Mouse (Mus musculus): ENCODE measurements around the gene Top3a. TPM values are rescaled to one million over a fixed set of nuclear protein-coding genes. Genes with fewer than 3 reads are reported as not detected.
A peak's percentile ranks its signal among the peaks of the same experiment; 100 is the strongest.

The Top3a gene
- polyA plus RNA-seq, 1 experiment from 2014 or later: 13.5 TPM

GRCm38 (mm10) chr11:60775578-60775977, 1.6 kb downstream of the Top3a start:
- no peak for DNase-seq (ENCODE audit: low spot score)

DNA sequence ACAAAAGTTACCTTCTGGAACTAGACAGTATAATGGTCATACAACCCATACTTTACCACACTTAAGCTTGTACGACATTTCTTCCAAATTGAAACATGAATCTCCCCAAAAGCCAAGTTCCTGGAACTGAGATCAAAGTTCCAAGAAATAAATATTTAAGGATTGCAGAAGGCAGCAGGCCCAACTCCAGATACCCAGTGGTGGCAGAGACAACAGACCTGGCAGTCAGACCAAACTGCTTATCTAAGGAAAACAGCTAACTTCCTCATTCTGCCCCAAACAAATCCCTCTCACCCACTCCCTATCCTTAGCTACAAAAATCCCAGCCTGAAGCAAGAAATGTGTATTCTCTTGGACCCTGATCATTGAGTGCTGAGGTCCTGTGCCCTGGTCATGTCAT, 2.3 kb downstream of the Top3a start:
- no peak for DNase-seq (ENCODE audit: low spot score)

GRCm38 (mm10) chr11:60774158-60774689, 2.9 kb downstream of the Top3a start:
- DNase-seq (ENCODE audit: low spot score): no peak

GRCm38 (mm10) chr11:60772161-60772560, 5.0 kb downstream of the Top3a start:
- no peak for DNase-seq (ENCODE audit: low spot score)

DNA sequence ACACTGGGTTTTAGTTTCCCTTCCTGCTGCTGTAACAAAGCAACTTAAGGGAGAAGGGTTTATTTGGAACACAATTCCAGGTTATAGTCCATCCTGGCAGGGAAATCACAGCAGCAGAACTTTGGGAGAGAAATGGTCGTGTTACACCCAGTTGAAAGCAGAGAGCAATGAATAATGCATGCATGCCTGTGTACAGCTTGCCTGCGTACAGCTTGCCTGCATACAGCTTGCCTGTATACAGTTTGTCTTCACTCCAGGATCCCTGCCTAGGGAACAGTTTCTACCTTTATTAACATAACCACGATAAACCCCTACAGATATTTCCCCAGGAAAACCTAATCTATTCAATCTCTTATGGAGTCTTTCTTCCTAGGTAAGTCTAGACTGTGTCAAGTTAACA, 6.4 kb downstream of the Top3a start:
- DNase-seq (ENCODE audit: low spot score): no peak

DNA sequence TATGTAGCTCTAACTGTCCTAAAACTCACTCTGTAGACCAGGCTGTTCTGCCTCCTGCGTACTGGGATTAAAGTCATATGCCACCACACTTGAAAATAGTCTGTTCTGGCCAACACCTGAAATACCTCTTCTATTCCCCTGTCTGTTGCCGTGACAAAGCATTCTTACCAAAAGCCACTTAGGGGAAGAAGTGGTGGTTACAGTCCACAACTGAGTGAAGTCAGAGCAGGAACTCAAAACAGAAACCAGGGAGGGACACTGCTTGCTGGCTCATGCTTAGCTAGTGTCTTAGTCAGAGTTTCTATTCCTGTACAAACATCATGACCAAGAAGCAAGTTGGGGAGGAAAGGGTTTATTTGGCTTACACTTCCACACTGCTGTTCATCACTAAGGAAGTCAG, 7.8 kb downstream of the Top3a start:
- no peak for DNase-seq (ENCODE audit: low spot score)

GRCm38 (mm10) chr11:60766969-60767368, 10.2 kb downstream of the Top3a start:
- no peak for DNase-seq (ENCODE audit: low spot score)

GRCm38 (mm10) chr11:60761681-60762080, 15.5 kb downstream of the Top3a start:
- DNase-seq (ENCODE audit: low spot score): no peak

DNA sequence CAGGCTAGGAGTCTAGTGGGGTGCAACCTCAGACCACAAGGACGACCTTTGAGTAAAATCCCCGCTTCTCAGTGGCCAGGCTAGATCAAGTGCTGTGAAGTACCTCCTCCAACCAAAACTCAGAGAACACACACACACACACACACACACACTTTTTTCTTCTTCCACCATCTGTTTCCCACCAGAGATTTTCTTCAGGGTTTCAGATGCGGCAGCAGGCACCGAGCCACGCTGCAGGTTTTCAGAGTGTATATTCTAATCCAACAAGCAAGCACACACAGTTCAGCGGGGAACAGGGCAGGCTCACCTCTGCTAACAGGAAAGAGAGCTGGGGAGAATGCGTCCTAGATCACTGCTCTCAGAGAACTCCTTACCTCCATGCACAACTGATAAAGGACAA, 21.6 kb downstream of the Top3a start:
- no peak for DNase-seq (ENCODE audit: low spot score)

DNA sequence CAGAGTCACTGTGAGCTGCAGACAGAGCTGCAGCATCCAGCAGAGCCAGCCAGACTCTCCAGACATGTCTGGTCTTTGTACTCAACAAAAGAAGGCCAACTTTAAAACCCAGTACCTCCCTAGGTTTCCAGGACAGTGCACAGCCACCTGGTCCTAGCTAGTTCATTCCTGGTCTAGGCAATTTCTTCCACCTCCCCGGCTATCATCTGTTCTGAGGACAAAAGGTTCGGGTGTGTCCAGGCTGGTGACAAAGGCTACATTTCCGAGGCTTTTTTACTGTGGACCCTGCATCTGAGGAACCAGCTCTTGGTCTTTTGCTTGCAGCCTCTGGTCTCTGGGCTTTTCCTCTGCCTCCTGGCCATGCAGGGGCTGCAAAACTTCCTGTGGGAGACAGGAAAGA, 36.8 kb downstream of the Top3a start:
- no peak for DNase-seq (ENCODE audit: low spot score)

DNA sequence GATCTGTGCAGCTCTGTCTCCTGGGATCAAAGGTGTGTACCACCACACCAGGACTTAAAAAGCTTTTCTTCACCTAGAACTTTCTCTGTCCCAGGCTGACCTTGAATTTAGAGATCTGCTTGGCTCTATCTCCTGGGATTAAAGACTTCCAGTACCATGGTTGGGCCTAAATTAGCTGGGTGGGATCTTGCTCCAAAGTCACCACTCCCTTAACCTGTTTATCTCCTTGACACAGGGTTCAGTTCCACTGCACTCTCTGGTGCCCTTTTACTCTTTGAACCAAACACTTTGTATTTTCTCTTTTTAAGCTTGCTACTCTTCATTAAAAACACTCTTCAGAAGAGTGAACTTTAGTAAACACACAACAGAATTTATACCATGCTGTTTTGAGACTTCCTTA, 39.7 kb downstream of the Top3a start:
- no peak for DNase-seq (ENCODE audit: low spot score)

DNA sequence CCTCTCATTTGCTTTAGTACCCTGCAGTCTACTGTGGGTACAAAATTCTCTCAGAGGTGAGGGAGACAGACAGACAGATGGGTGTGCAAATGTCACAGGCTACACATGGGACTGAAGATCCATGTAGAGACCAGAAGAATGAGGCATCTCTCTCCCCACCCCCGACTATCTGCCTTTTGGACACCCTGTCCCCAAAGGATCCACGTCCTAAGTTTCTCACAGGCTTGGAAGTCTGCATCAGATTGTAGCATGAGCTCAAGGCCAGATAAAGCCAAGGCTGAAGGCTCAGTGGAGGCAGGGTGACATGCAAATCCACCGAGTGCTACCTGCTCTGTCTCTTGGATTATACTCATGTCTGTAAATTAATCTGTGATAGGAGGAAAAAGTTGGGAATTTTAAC, 40.7 kb downstream of the Top3a start:
- no peak for DNase-seq (ENCODE audit: low spot score)

- DNase-seq (ENCODE audit: low spot score): no peak
Measured at GRCm38 (mm10) chr11:60735191-60735590, 42.0 kb downstream of the Top3a start.

DNA sequence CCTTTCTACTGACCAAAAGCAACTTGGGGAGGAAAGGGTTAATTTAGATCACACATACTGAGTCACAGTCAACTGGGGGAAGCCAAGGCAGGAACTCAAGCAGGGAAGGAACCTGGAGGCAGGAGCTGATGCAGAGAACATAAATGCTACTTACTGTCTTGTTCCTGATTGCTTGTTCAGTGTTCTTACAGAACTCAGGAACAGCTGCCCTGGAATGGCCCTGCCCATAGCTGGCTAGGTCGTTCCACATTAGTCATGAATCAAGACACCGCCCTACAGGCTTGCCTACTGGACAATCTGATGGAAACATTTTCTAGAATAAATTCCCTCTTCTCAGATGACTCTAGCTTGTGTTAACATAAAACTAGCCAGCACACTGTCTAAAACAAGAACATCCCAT, 43.0 kb downstream of the Top3a start:
- no peak for DNase-seq (ENCODE audit: low spot score)

DNA sequence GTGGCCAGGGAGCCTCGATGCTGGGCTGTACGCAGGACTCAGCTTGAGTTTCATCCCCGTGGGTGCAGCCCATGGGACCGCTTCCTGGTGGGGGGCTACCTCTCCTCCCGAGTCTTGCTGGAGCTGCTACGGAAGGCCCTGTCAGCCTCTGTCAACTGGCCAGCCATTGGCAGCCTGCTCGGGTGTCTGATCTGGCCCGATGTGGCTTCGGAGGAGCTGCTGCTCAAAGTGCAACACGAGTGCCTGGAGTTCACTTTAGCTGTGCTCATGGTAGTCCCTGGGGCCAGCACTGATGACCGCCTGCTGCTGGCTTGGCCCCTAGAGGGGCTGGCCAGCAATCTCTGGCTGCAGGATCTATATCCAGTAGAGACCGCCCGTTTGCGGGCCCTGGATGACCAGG, 45.9 kb downstream of the Top3a start:
- no peak for DNase-seq (ENCODE audit: low spot score)

DNA sequence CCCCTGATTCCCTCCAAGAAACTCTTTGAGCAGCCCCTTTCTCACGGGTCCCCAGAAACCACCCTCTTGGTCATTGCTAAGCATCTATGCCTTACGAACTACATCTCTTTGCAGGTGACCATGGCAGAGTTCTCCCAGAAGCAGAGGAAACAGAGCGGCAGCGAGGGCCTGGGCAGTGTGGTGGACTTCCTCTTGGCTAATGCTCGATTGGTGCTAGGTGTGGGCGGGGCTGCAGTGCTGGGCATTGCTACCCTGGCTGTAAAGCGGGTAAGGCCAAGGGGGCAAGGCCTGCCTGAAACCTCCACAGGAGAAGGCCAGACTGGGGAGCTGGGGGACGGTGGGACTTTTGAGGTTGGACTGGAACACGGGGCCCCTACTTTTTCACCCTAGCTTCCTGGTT, 47.0 kb downstream of the Top3a start:
- DNase-seq (ENCODE audit: low spot score): no peak

DNA sequence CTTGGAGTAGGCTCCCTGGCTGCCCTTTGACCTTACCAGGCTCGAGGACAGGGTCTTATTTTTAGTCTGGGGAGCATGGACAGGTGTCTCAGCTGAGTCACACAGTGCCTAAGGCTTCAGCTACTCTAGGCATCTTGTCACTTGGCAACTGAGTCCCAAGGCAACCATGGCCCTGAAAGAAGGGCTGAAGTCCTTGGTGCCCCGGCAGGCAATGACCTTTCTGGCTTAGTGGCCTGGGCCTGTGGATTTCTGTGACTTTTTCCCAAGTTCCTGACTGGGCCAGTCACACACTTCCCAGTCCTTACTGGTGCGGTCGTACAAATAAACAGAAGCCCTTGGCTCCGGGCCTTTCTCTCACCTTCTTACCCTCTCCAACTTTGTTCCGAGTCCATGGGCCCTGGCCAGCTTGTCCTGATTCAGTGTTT, 47.9 kb downstream of the Top3a start:
- DNase-seq (ENCODE audit: low spot score): no peak

DNA sequence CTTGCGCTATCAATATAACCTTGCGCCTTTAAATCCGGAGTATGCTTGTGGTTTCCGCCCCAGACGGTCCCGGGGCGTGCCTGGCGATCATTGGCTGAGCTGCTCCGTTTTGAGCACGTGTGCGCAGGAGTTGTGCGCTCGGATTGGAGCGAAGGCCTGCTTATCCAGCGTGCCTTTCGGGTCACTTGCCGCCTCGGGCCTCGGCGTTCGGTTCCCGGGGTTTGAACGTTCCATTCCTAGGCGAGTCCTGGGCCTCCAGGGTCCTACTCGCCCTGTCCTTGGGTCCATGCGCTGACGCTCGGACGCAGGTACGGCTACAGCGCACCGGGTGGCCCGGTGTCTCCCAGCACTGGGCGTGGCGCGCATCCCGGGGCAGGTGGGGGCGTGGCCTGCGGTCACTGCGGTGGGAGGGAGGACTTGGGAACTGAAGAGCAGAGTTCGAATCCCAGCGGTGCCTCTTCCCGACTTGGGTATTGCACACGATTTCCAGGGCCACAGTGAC, 48.9 kb downstream of the Top3a start, which contains the start of gene Mief2:
TSS of gene Mief2 (plus strand) at position 139 of the 502 bp plus-strand sequence.
- peak; percentile 97 for DNase-seq (ENCODE audit: low spot score)

GRCm38 (mm10) chr11:60727392-60728140, 49.6 kb downstream of the Top3a start:
- DNase-seq (ENCODE audit: low spot score): no peak

DNA sequence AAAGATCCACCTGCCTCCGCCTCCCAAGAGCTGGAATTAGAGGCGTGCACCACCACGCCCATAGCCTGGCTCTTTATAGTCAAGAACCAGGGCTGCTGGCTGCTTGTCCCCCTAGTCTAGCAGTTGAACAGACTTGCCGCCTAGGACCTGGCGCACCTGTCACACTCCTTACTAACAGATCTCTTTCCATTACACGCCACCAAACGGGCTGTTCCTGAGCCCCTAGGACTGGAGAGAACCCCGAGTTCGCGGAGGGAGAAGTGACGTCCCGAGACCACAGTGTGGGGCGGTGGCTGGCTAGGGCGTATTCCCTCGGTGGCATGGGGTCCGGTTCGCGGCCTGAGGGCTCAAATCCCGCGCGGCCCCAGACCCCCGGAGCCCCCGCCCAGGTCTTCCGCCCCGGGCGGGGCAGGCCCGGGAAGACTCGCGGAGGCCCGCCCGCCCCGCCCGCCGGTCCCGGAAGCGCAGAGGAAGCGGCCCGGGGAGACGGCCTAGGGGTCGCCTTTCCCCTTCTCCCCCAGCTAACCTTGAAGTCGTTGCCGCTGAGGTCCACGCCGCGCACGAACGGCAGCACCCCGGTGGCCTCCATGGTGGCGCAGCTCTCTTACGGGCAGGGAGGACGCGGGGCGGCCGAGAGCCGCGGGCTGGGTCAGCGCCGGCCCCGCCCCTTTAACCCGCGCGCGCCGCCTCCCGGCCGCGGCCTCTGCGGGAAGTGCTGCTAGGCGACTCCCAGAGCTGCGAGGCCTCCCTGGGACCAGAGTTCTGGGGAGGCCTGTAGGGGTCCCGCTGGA, 50.4 kb downstream of the Top3a start, which contains the start of gene Flii:
TSS of gene Flii (minus strand) at position 663 of the 791 bp plus-strand sequence.
- DNase-seq (ENCODE audit: low spot score): peak; percentile 80

DNA sequence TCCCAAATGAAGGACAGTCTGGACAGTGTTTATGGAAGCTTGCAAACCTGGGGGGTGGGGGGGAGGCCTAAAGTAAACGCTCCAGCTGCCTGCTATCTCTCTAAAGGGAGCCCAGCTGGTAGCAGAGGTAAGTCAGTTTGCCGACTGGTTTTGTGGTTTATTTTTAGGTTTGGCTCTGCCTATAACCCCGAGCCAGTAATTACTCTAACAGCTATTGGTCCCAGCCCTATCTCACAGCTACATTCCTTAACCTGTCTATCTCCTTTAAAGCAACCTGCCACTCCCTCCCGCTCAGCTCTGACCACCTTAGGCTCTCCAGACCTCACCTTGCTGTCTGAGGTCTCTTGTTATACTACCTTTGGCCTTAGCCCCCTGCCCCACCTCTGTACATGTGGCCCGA, 57.9 kb downstream of the Top3a start:
- no peak for DNase-seq (ENCODE audit: low spot score)

- no peak for DNase-seq (ENCODE audit: low spot score)
Measured at GRCm38 (mm10) chr11:60715833-60716232, 61.3 kb downstream of the Top3a start.

All from thymus, postnatal 0 days (tissue).